Mouse (Mus musculus) G1E (cell line): Measurements from ENCODE around the gene Tbxa2r. TPM values are rescaled to one million over a fixed set of nuclear protein-coding genes. Genes with fewer than 3 reads are reported as not detected.
A peak's percentile ranks its signal among the peaks of the same experiment; 100 is the strongest.

ENCODE experiments used
- ATAC-seq: 2 replicates; pipeline ENCODE4 v1.8.0; 2016; ENCODE audit warnings: mild to moderate bottlenecking; ENCODE audit not compliant: insufficient number of reproducible peaks, poor library complexity, low FRiP score, severe bottlenecking; ENCODE audit errors: extremely low read depth
- DNase-seq: peaks from one replicate; pipeline ENCODE4 v3.0.0; 2012; ENCODE audit warnings: low spot score
- H3K27me3 ChIP-seq: 2 replicates; pipeline ENCODE4 v1.6.1; 2012; ENCODE audit warnings: mild to moderate bottlenecking, low read length, inconsistent platforms; ENCODE audit not compliant: insufficient read depth
- H3K36me3 ChIP-seq: replicated peaks from 2 replicates; pipeline ENCODE3; 2012; ENCODE audit warnings: mild to moderate bottlenecking, inconsistent platforms
- H3K4me1 ChIP-seq: 2 replicates; pipeline ENCODE4 v1.6.1; 2012; ENCODE audit warnings: low read depth, low read length, inconsistent platforms, mixed read lengths; ENCODE audit not compliant: insufficient read depth
- H3K4me3 ChIP-seq: 2 replicates; pipeline ENCODE4 v1.5.1; 2012; ENCODE audit warnings: low read depth, mild to moderate bottlenecking, inconsistent platforms, low read length, moderate library complexity, mixed read lengths
- H3K9me3 ChIP-seq: replicated peaks from 2 replicates; pipeline ENCODE4 v1.6.1; 2012; ENCODE audit warnings: inconsistent platforms
- CTCF ChIP-seq: IDR thresholded peaks from 2 replicates; pipeline ENCODE4 v1.5.1; 2012; ENCODE audit warnings: low read depth, low read length, inconsistent platforms, mixed read lengths
- GATA1 ChIP-seq: IDR thresholded peaks from 2 replicates; pipeline ENCODE4 v1.6.1; 2012; ENCODE audit warnings: borderline replicate concordance, low read length, inconsistent platforms, mixed read lengths
- GATA2 ChIP-seq: IDR thresholded peaks from 2 replicates; pipeline ENCODE4 v1.6.1; 2012; ENCODE audit warnings: low read depth, low read length, inconsistent platforms, borderline replicate concordance
- POLR2AphosphoS5 ChIP-seq: IDR thresholded peaks from 2 replicates; pipeline ENCODE4 v1.6.1; 2012; ENCODE audit warnings: low read depth, low read length, inconsistent platforms; ENCODE audit not compliant: insufficient replicate concordance
- TAL1 ChIP-seq: conservative IDR thresholded peaks from 2 replicates; pipeline ENCODE4 v1.6.1; 2012; ENCODE audit warnings: low read depth, low read length, inconsistent platforms, mixed read lengths
- polyA plus RNA-seq: library from polyadenylated mRNA; stranded (reverse); fragments of >175 nt; gene quantifications from 2 replicates; pipeline ENCODE4 v1.2.3, GENCODE M21; 2012
- total RNA-seq, 2 experiments: library from RNA; stranded (forward) in 1 of 2; stranded (reverse) in 1 of 2; fragments of 200-1000 nt in 1 of 2; fragments of >200 nt in 1 of 2; fragmentation: Nextera tagmentation in 1 of 2; gene quantifications; 2 replicates each; pipeline ENCODE4 v1.2.3; 2014 to 2017

Gene Tbxa2r
- total and polyA plus RNA-seq, 3 experiments = not detected

GRCm38 (mm10) chr10:81292554-81293333 is 35.8 kb upstream of the Tbxa2r start, which contains the start of gene Pip5k1c:
Gene Pip5k1c (plus strand): TSS chr10:81292963.
- Histone ChIP-seq H3K9me3 (no peaks in the 10 kb centered on the region), H3K36me3 (peaks cover 36% of the 10 kb centered on the region), H3K27me3 (peaks cover 15% of the 10 kb centered on the region; the same call in 1 of the 2 replicates), H3K4me3 (peak within 1 kb of the TSS; percentile 88), H3K4me1 (peaks cover 90% of the 10 kb centered on the region)
- TF ChIP-seq TAL1 (no peak), POLR2AphosphoS5 (peak; percentile 76; the same call in 1 of the 2 replicates), CTCF (peak; percentile 81)
- ATAC-seq = peak; percentile 92
- peak; percentile 84 for DNase-seq

DNA sequence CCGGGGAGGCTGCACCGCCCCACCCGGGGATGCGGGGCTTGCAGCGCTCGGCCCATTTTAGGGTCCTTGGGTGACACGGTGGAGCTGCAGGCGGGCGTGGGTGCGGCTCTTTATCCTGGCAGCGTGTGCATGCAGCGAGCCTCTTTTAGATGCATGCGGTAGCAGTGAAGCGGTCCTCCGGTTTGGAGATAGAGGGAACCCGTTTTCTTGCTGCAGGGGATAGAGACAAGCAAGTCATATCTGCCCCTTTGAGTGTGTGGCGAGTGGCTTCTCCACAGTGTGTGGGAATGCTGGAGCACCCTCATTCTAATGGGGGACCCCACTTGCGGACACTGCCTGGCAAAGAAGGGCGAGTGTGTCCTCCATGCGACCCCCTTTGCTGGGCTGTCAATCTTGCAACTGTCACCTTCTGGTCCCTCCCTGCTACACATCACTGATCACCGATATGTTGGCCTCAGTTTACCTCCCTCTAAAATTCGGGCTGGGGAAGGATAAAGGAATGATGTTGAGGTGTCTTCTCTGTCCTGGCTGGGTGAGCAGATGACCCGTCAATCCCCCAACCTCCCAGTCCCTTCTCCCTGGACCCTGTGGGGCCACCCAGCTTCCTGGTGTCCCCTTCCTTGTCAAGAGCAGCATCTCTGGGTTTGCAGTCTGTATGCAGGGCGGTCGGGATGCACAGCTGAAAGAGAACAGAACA is 35.0 kb upstream of the Tbxa2r start:
- H3K4me3 ChIP-seq = peak overlapping the region; percentile 88
- no peak for ATAC-seq
- no peak for TF ChIP-seq GATA2
- TF ChIP-seq TAL1 = no peak
- TF ChIP-seq POLR2AphosphoS5 = no peak
- TF ChIP-seq CTCF = no peak
- TF ChIP-seq GATA1 = no peak
- H3K9me3 ChIP-seq = no peaks in the 10 kb centered on the region
- H3K4me1 ChIP-seq = peaks cover 91% of the 10 kb centered on the region
- peaks cover 9% of the 10 kb centered on the region; the same call in 1 of the 2 replicates for H3K27me3 ChIP-seq
- no peak for DNase-seq
- peaks cover 44% of the 10 kb centered on the region for H3K36me3 ChIP-seq

DNA sequence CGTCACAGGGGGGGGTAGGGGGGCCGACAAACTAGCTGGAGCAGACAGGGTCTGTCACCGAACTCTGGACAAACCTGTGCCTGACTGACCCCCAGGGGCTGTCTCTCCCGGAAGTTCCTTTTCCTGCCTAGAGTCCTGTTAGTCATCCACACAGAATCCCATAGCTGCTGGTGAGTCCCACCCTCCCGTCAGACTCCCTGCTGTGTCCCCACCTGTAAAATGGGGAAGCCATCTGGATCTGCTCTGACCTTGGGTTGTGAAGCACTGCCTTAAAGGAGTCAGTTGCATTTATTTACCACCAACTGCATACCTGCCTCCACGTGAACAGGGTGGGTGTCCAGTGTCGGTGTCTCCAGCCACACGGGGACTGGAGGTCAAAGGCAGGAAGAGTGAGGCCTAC is 34.1 kb upstream of the Tbxa2r start:
- peaks cover 53% of the 10 kb centered on the region for H3K36me3 ChIP-seq
- DNase-seq (no peak), ATAC-seq (no peak)
- H3K4me3 ChIP-seq = peak overlapping the region; percentile 88
- peaks cover 9% of the 10 kb centered on the region; the same call in 1 of the 2 replicates for H3K27me3 ChIP-seq
- TF ChIP-seq TAL1 = no peak
- TF ChIP-seq POLR2AphosphoS5 = no peak
- no peak for TF ChIP-seq GATA2
- TF ChIP-seq CTCF = no peak
- no peak for TF ChIP-seq GATA1
- H3K4me1 ChIP-seq = peaks cover 91% of the 10 kb centered on the region
- H3K9me3 ChIP-seq = no peaks in the 10 kb centered on the region

GRCm38 (mm10) chr10:81295185-81295584 is 33.3 kb upstream of the Tbxa2r start:
- no peak for DNase-seq
- peaks cover 6% of the 10 kb centered on the region; the same call in 1 of the 2 replicates for H3K27me3 ChIP-seq
- no peaks in the 10 kb centered on the region for H3K9me3 ChIP-seq
- peak overlapping the region; percentile 88; the same call in 1 of the 2 replicates for H3K4me3 ChIP-seq
- peaks cover 61% of the 10 kb centered on the region for H3K36me3 ChIP-seq
- peaks cover 92% of the 10 kb centered on the region for H3K4me1 ChIP-seq
- ATAC-seq = no peak
- TF ChIP-seq GATA1 (no peak), POLR2AphosphoS5 (no peak), TAL1 (no peak), GATA2 (no peak), CTCF (no peak)

DNA sequence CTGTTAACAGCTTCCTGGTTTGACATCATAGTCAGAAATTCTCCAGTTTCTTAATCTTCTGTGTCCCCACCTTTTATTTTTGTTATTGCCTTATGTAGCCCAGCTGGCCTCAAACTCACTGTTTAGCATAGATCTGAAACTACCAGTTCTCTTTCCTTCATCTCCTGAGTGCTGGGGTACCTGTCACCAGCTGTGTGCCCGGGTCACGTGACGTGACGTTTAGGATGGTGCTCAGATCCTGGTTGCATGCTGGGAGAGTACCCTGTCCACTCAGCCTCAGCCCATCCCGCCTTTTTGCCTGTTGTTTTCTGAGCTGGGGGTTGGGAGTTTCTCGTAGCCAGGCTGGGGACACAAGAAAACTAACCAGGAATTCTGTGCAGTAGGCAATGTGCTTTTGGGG is 31.3 kb upstream of the Tbxa2r start:
- ATAC-seq = no peak
- TF ChIP-seq CTCF = no peak
- no peak for TF ChIP-seq TAL1
- TF ChIP-seq GATA1 = no peak
- no peak for TF ChIP-seq GATA2
- TF ChIP-seq POLR2AphosphoS5 = no peak
- Histone ChIP-seq H3K4me3 (peak overlapping the region; percentile 66; the same call in 1 of the 2 replicates), H3K36me3 (peaks cover 81% of the 10 kb centered on the region), H3K9me3 (no peaks in the 10 kb centered on the region), H3K27me3 (no peaks in the 10 kb centered on the region), H3K4me1 (peaks cover 94% of the 10 kb centered on the region)
- no peak for DNase-seq

- peaks cover 97% of the 10 kb centered on the region for H3K4me1 ChIP-seq
- H3K27me3 ChIP-seq = no peaks in the 10 kb centered on the region
- no peak for TF ChIP-seq TAL1
- H3K36me3 ChIP-seq = peaks cover 87% of the 10 kb centered on the region
- DNase-seq (peak; percentile 66), ATAC-seq (peak; percentile 76)
- no peaks in the 10 kb centered on the region for H3K9me3 ChIP-seq
- H3K4me3 ChIP-seq = peak overlapping the region; percentile 66; the same call in 1 of the 2 replicates
Observed at GRCm38 (mm10) chr10:81297845-81298244, 30.7 kb upstream of the Tbxa2r start.
